Comparison of ENCODE assay signal across 11 mouse cellular contexts in genomic region chr19:16314295-16314821, GRCm38 (mm10).
DNase-seq lines count a peak whose midpoint lies in the region; ATAC-seq and TF ChIP-seq lines count a peak whose summit lies in the region.
"Had no signal": no experiment of that assay in that cellular context is flagged by ENCODE, and none has a peak within 500 bp of the region (broad histone marks: within the 10 kb centered on the region; RNA-seq: fewer than 3 reads in every experiment).

No protein-coding gene starts in this region.

- 0 out of 2 replicates have a peak, but pooled peaks have one; percentile 40 for ATAC-seq in cerebellum, adult (ENCODE audit: insufficient number of reproducible peaks, low FRiP score, low TSS enrichment)

- no peak for DNase-seq in cerebellum, postnatal 4 days (ENCODE audit: low spot score in 2 of 2)
- DNase-seq in layer of hippocampus, adult 2 months (ENCODE audit: low spot score in 2 of 2): no peak
- DNase-seq in layer of hippocampus, adult 9-11 months: no peak
- peak; percentile 38 for DNase-seq in NIH3T3 (ENCODE audit: low read depth)
- peak; percentile 66 to 79 for DNase-seq in cerebellum, postnatal 14 days
- no peak for DNase-seq in spleen, adult 18-20 months
- no peak for DNase-seq in right cerebral cortex, postnatal 25 days
- DNase-seq: gastrocnemius, postnatal 14 days; thymus, adult 2 months had no signal

- no peak overlapping the region for H3K4me3 ChIP-seq in layer of hippocampus, adult 2 months

- no peak for TF ChIP-seq CTCF in layer of hippocampus, adult 2 months (conservative IDR thresholded peaks at IDR 0.05)

- H3K27ac ChIP-seq in layer of hippocampus, adult 2 months: peak overlapping the region; percentile 29; the same call in 1 of the 2 replicates
- H3K27ac ChIP-seq: liver, embryonic 14.5 days had no signal

Comparison
In these comparisons a context has a peak if more than half of its experiments do, and no peak if none do; other contexts are left out.
1. DNase-seq: peak in NIH3T3 (single experiment) and cerebellum, postnatal 14 days (2 of 2); none in cerebellum, postnatal 4 days (0 of 2), layer of hippocampus, adult 2 months (0 of 2), layer of hippocampus, adult 9-11 months (single experiment), spleen, adult 18-20 months (0 of 2) and right cerebral cortex, postnatal 25 days (single experiment).